Mouse (Mus musculus) layer of hippocampus, postnatal 14 days (tissue): ENCODE data around the gene Palm. TPM values are rescaled to one million over a fixed set of nuclear protein-coding genes. Genes with fewer than 3 reads are reported as not detected.
A peak's percentile ranks its signal among the peaks of the same experiment; 100 is the strongest.

Experiments used
- DNase-seq, 2 experiments: peaks; one replicate each; pipeline ENCODE4 v3.0.0; 2021 to 2022; ENCODE audit warnings: low spot score in 2 of 2, mixed read lengths in 1 of 2
- total RNA-seq, 2 experiments: library from RNA; stranded (reverse); gene quantifications; 2 replicates each; pipeline ENCODE4 v1.2.3; 2021

The Palm gene
- total RNA-seq, 2 experiments from 2014 or later: 356 to 379 TPM

DNA sequence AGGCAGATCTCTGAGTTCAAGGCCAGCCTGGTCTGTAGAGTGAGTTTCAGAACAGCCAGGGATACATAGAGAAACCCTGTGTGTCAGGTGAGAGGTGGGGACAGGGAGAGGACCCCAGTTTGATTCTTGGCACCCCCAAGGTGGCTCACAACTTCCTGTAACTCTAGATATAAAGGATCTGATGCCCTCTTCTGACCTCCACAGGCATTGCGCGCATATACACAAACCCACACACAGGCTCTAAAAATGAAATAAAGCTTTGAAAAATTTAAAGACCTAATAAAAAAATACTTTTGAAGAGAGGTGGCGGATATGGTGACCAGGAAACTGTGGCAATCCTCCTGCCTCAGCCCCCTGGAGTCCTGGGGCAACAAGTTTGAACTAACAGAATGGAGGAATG, 2.5 kb downstream of the Palm start:
- no peak for DNase-seq

DNA sequence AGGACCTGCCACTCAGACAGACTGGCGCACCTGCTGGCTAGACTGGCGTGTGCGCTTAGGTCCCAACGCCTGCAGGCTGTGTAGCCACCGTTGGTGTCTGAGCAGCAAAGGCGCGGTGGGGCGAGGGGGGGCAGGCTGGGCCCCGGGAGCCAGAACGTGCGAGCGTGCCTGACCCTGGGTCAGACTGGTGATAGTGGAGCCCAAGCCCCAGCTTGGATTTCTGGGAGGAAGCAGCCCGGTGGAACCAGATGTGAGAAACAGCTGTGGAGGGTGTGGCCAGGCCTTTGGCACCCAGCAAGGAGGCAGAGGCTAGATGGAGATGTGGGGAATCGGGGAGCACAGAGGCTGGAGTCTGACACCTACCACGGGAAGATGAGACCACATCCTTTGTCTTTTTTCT, 4.0 kb downstream of the Palm start:
- no peak for DNase-seq

DNA sequence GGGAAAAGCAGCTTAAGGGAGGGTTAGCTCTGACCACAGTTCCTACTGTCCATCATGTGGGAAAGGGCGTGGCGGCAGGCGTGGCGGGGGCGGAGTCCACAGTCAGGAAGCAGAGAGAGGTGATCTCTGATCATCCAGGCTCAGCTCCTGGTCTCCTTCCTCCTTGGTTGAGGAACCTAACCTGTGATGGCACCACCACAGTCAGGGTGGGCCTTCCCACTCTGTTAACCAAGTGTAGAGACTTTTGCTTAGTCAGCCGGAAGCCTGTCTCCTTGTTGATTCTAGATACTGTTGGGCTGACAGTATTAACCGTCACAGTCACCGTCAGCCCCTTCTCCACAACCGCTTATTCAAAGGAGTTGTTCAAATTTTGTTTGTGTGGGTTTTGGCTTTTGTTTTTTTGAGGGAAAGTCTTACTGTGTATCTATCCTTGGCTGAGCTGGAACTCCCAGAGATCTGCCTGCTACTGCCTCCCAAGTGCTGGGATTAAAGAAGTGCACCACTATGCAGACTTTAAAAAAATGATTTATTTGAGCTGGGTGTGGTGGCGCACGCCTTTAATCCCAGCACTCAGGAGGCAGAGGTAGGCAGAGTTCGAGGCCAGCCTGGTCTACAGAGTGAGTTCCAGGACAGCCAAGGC, 5.0 kb downstream of the Palm start:
- DNase-seq: no peak

DNA sequence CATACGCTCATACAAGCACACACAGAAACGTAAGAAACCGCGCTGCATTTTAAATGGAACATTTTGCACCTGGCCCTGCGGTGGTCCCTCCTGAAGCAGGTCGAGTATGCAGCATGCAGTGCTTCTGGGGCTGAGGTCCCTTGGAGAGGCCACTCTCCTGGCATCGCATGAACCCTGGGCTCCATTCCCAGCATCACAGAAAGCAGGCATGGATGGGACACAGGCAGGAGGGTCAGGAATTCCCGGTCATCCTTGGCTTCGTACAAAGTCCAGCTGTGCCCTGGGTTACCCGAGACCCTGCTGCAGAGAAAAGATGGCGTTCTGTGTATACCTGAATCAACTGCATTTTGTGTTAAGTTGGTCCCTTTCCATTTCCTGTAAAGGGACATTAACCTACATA, 7.1 kb downstream of the Palm start:
- no peak for DNase-seq

DNA sequence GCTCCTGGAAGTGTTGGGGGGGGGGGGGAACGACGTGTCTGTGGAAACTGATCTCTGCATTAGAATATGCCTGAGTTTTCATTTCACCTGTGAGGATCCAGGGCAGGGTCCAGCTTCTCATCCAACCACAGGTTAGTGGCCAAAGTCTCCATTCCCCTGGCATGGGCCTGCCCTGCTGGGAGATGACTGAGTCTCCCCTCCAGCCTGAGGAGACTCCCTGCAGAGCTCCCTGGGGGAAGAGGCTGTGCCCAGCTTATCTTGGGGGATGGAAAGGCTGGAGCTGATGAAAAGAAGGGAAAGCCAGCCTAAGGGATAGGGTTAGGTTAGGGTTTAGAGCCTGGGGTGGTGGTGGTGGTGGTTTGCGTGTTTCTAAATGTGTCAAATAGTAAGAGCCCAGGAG, 8.5 kb downstream of the Palm start:
- no peak for DNase-seq

DNA sequence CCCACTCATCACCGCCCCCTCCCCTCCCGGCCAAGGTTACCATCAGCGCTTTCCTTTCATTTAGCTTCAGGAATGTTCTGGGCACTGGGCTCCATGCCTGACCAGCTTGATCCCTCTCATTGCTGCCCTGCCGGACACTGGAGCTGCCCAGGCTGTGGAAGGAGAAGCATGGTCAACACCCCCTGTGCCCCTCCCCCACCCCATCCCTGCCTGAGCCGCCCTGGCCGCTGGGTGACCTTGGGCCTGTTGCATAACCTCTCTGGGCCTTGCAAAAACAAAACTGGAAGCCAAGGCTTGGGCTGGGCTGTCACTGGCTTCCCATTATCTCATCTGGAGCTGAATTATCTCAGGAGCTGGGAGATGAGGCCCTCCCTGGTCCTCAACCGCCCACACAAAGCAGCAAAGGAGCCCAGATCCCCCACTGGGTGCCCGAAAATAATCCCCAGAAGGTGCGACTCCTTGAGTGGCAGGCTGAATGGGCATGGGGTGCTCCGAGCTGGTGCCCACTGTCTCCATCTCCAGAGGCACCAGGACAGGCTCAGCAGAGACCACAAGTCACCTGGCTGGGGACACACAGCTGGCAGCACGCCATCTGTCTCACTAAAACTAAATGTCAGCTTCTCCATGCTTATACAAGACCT, 9.1 kb downstream of the Palm start:
- DNase-seq: no peak

DNA sequence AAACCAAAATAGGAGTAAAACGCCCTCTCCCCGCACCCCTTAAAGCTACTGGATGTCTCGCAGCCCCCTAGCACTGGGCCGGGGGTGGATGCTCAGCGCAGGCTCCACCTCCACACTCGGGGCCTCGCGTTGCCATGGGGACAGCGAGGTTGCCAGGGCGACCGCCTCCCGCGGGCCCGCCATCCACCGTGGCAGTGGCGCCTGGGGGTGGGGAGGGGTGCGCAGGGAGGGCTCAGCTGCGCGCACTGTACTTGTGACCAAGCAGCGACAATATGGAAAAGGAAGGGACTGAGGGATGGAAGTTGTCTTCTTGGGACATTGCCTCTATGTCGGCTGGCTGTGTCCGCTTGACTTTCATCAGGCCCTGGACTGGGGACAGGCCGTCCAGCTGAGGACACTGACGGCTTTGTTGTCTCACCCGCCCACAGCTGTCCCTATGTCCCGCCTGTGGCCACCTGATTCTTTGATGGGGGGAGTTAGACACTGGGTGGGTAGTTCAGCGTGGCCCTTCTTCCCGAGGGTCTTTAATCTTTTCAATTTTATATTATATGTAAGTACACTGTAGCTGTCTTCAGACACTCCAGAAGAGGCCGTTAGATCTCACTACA, 10.4 kb downstream of the Palm start:
- DNase-seq: peak; percentile 87 to 94

DNA sequence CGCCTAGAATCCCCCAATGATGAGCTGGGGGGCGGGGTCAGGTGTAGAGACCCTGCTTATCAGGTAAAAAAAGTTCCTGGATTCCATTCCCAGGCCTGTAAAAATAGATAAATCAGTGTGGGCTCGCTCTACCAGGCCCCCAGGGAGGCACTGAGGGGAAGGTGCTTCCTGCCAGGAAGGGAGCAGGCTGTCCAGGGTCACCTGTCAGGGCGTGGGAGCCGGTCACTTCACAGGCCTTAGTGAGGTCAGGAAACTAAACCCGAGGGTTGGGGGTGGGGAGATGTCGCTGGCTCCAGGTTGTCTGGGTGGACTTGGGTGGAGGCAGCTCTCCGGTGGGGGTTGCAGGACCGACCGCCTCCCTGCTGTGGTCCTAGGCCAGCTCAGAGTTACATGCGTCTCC, 12.3 kb downstream of the Palm start:
- no peak for DNase-seq

DNA sequence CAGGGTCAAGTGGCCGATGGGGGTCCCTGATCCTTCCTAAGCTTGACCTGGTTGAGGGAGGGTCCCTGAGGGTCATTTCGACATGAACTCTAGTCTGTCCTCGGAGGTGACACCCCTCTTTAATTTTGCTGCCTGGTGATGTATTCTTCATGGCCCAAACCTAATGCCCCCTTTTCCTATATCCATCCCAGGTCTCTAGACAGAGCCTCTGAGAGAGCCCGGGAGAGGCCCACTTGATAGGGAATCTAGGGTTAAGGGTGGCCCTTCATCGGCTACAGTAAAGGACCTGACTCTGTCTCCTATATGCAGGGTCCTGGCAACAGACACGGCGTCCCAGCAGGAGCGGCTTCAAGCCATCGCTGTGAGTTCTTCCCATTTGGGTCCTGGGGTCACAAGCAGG, 13.0 kb downstream of the Palm start:
- DNase-seq: no peak

DNA sequence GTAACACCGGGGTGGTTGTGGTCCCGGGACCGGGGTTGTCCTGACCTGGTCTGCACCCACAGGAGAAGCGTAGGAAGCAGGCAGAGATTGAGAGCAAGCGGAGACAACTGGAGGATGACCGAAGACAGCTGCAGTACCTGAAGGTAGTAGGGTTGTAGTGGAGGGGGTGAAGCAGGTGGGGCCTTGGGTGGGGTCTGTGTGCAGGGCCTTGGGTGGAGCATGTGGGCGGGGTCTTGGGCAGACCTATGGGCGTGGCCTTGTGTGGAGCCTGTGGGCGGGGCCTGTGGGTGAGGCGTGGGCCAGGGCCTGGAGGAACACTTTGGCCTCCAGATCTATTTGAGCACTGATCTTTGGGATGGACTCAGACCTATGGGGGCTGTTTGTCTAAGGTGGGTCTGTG, 13.6 kb downstream of the Palm start:
- DNase-seq: no peak

DNA sequence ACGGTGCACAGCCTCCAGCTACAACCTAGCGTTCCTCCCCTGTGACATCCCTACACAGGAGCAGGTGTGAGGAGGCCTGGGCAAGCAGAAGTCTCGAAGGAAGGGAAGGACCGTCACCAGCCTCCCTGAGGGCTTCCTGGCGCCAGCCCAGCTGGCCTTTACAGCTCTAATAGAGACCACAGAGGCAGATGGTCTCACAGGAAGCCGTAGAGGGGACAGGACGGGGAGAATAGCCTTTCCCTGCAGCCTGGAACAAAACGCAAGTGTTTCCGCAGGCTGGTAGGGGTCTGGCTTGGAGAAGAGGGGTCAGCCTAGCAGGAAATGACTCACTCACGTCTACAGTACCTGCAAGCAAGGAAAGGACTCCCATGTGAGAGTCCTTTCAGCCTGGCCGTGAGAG, 14.5 kb downstream of the Palm start:
- DNase-seq: no peak

DNA sequence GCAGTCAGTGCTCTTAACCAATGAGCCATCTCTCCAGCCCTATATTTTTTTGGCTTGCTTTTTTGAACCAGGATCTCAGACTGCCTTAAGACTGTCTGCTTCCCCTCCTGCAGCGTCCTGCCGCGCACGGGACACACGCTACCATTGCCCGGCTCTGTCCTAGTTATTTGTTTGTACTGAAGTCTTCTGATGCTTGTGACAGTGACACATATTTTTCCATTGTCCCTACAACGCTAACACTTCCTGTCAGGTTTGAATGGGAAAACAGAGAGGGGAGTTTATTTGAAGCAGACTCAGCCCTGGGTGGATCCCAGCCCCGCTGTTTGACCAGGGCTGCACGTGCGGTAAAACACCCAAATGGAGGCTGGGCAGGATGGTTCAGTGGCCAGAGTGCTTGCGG, 15.4 kb downstream of the Palm start:
- no peak for DNase-seq

DNA sequence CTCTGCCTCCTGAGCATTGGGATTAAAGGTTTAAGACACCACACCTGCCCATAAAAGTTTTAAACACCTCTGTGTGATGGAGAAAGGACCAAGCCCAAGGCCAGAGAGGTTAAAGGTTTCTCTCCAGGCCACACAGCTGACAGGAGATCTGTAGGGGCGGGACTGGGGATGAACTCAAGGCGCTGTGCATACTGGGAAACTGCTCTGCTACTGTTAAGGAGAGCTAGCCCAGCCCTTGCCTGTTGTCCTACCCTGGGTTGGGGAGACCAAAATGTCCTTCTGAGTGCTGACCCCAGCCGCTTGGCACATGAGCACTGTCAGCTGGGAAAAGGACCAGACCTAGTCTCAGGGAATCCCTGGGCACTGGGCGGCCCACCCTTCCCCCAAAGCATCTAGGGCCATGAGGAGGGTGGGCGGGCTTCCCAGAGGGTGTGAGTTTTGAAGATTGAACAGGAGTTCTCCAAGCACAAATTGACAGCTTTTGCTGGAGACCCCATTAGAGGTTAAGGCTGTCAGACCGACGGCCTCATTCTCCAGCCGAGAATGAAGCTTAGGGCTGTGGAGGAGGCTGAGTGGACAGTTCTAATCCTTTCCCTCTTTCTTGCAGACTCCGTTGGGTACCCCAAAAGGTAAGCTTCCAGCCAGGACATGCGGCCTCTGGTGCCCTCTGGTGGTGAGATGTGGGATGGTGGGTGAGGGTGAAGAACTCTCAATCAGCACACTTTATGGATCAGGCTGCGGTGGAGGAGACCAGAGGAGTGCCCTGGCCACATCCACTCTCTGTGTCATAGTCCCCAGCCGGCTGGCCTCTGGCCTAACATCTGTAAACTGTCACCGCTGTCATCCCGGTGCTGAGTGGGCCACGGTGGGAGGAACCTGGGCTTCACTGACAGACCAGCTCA, 18.6 kb downstream of the Palm start:
- peak; percentile 82 to 87 for DNase-seq

DNA sequence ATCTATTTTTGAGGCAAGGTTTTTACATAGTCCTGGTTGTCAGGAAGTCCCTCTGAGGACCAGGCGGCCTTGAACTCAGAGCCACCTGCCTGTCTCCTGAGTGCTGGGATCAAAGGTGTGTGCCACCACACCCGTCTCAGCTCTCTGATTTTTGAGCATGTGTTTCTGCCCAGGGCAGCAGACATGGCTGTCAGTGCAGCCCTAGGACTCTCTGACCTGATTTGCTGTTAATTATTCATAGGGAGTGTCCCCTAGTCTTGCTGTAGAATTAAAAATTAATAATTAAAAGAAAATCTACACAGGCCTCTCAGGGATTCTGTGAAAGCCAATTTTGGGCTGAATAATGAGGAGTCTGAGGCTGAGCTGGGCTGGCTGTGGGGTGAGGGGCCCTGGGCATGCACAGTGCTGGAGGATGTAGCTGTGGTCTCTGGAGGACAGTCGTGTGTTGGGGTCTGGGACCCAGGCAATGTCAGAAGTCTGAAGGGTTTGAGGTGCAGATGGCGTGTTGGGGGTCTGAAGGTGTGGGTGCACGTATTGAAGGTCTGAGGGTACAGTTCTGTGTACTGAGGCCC, 21.0 kb downstream of the Palm start:
- DNase-seq: no peak

DNA sequence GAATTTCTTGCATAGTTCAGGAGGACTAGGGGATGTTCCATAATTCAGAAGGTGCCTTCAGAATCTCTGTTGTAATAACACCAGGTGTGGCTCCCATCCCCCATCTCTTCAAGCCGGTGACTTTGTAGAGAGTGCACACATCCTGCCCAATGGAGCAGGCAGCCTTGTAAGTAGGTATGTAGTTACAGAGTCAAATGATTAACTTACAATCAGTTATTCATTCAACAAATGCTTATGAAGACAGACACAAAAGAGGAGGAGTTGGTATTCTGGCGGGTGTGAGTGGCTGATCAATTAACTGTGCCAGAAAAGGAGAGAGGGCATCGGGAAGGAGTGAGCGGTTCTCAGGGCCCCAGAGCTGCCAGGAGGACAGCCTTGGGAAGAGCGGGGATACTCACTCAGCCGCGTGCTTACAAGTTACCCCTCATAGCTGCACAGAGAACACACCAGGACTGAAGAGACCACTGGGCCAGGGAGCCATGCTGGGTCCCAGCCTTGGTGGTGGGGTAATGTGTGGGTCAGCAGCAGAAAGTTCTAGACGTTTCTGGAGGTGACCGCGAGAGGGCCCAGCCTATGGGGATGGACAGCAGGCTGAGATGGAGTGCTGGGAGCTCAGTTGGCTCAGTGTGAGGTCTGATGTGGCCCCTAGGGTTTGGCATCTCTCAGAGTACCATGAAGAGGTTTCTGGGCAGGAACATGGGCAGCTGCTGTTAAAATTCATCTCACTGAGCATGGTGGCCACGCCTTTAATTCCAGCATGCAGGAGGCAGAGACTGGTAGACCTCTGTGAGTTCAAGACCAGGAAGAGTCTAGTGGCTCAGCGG, 22.5 kb downstream of the Palm start:
- DNase-seq: no peak

DNA sequence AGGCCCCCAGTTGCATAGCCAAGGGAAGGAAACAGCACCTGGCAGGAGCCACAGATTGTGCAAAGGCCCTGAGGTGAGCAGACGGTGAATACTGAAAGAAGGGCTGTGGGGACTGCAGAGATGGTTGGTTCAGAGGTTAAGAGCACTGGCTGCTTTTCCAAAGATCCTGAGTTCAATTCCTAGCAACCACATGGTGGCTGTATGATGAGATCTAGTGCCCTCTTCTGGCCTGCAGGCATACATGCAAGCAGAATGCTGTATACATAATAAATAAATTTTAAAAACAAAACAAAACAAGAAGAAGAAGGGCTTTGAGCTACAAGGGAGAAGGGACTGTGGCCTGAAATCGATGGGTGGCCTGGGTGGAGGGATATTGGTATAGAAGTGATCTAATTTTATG, 23.7 kb downstream of the Palm start:
- no peak for DNase-seq

DNA sequence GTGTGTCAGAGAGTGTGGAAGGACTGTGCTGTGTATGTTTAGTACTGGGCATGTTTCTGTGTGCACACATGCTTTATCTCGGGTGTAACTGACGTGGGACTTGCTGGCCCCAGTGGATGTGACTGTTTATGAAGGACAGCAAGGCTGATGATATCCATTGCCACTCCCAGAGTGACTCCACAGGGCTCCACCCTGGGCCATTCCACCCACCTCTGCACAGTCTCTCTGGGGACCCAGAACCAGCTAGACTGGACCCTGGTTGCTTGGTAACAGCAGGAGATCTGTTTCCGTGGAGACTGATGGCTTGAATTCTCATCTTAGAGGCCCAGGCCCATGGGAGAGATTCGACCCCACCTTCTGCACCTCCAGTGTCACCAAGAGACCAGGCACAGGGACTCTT, 24.9 kb downstream of the Palm start:
- DNase-seq: no peak

DNA sequence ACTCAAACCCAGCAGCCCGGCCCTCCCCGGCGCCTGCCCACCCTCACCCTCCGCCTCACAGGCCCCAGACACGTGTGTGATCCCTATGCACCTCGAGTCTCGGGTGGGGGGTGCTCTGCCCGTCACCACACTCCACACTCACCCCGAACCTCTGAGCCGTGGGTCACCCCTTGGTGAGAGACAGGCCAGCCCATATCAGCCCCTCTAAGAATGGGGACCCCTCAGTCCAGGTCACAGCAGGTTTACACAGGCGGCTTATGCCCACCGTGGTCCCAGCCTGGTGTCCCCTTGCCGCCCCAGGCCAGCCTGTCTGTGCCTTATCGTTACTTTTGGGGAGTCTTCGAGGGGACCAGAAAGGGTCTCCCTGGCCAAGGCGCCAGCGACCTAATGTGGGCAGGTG, 26.2 kb downstream of the Palm start:
- no peak for DNase-seq

DNA sequence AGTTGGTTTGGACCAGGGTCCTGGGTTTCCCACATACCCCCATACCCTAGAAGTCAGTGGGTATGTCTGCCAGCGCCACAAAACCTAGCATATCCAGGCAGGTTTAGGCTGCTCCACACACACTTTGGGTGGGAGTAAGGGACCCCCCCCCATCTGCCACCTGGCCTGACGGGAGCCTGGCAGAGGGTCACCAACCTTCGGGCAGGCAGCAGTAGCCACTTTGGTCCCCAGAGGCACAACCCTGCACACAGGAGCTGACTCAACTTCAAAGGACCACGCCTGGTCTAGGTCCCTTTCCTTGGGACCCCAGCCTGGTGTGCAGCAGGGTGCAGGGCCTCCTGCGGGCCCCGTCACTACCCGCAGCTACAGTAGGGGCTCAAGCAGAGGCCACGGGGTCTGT, 26.9 kb downstream of the Palm start:
- no peak for DNase-seq

DNA sequence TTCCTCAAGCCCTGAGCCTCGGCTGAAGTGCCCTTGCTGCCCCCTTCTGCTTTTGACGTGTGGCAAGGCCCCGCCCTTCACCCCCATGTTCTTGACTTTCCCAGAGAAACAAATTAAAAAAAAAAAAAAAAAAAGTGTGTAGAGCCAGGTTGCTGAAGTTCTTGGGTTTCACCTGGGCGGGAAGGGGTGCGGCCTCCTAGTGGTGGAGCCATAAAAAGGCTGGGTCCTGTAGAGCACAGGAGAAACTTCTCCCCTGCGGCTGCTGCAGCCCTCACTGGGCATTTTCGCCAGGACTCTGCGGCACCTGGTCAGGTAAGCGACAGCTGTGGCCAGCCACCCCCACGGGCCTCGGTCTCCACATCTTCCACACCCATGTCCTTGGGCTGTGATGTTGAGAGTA, 27.4 kb downstream of the Palm start, which contains the start of gene Misp:
Gene Misp, plus strand, starts transcription at position 208 of the 400 bp plus-strand sequence.
- no peak for DNase-seq

DNA sequence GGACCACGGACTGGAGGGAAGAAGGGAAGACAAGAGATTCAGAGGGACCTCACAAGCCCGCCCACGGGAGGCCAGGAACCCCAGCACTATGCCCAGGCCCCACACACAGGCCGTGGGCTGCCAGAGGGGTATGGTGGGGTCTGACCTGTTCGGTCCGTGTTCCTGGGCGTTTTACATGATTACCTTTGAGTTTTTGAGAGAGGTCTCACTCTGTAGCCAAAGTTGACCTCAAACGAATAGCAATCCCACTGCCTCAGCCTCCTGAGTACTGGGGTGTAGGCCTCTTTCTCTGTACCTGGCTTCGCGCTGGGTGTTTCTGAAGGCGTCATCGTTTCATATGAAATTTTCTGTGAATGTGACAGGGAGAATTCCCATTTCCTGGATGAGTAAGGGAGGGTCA, 28.4 kb downstream of the Palm start:
- DNase-seq: no peak
